ENCODE assay signal across 10 mouse cellular contexts in the genomic region with DNA sequence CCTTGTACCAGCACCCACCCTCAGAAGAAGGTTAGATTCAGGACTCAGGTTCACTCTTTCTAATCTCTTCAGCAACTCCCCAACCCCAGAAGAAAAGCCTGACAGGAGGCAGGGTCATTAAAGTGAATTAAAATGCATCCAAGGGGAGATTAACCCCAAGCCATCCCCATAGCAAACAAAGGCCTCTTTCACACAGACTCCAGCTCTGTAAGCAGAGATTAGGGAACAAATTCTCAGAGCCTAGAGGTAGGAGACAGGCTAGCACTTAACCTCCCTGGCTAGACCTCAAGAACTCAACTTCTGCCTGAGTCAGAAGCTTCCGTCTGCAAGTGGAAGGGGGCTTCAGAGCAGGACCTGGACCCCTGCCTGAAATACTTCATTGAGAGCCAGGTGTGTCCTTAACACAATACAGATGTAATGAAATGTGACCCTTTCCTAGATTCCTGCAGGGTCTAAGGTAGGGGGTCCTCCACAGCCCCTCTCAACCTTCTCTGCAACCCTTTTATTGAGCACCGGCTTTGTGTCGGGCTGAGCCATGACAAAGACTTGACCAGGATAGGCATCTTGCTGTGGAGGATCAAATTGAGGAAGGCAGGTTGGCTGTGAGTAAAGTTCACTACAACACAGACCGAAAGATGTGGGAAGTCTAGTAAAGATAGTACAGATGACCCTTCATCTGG.
DNase-seq lines count a peak whose midpoint lies in the region; ATAC-seq and TF ChIP-seq lines count a peak whose summit lies in the region.
"Had no signal": no experiment of that assay in that cellular context is flagged by ENCODE, and none has a peak within 500 bp of the region (broad histone marks: within the 10 kb centered on the region; RNA-seq: fewer than 3 reads in every experiment).

No protein-coding gene starts in this region.

- no peaks in the 10 kb centered on the region for H3K27me3 ChIP-seq in neural tube, embryonic 11.5 days (ENCODE audit: control insufficient read depth, insufficient read depth, low read length)
- H3K27me3 ChIP-seq in forebrain, postnatal 0 days (ENCODE audit: insufficient read depth, low read length), result no peaks in the 10 kb centered on the region
- no peaks in the 10 kb centered on the region for H3K27me3 ChIP-seq in stomach, postnatal 0 days (ENCODE audit: control insufficient read depth, insufficient read depth, low read length)

- no peak overlapping the region for H3K4me3 ChIP-seq in neural tube, embryonic 11.5 days (ENCODE audit: low read depth, low read length)
- H3K4me3 ChIP-seq in forebrain, postnatal 0 days (ENCODE audit: low read depth, low read length), result no peak overlapping the region
- H3K4me3 ChIP-seq in stomach, postnatal 0 days (ENCODE audit: low read depth, low read length), result no peak overlapping the region
- H3K4me3 ChIP-seq: myocyte had no signal

- TF ChIP-seq EP300 in stomach, postnatal 0 days (optimal IDR thresholded peaks at IDR 0.05), result no peak

- H3K27ac ChIP-seq in neural tube, embryonic 11.5 days (ENCODE audit: low read depth, low read length), result no peak overlapping the region
- H3K27ac ChIP-seq in forebrain, postnatal 0 days (ENCODE audit: low read depth, low read length), result 0 out of 2 replicates have a peak overlapping the region, but pooled peaks have one; percentile 4
- H3K27ac ChIP-seq in stomach, postnatal 0 days (replicated peaks), result peak overlapping the region; percentile 41; the same call in 1 of the 2 replicates
- H3K27ac ChIP-seq: liver, embryonic 14.5 days had no signal

- 0 out of 2 replicates have a peak, but pooled peaks have one; percentile 27 for ATAC-seq in neural tube, embryonic 11.5 days (ENCODE audit: insufficient read depth, low FRiP score, low TSS enrichment)
- 0 out of 2 replicates have a peak, but pooled peaks have one; percentile 16 for ATAC-seq in forebrain, postnatal 0 days
- no peak for ATAC-seq in stomach, postnatal 0 days (ENCODE audit: low FRiP score, low TSS enrichment)
- ATAC-seq in megakaryocyte, adult 5-6 weeks (ENCODE audit: poor library complexity, severe bottlenecking), result no peak

- no peaks in the 10 kb centered on the region for H3K9me3 ChIP-seq in neural tube, embryonic 11.5 days (ENCODE audit: control insufficient read depth, low read length)
- no peaks in the 10 kb centered on the region for H3K9me3 ChIP-seq in forebrain, postnatal 0 days (ENCODE audit: low read length)
- no peaks in the 10 kb centered on the region for H3K9me3 ChIP-seq in stomach, postnatal 0 days (ENCODE audit: control insufficient read depth, low read length)

- H3K9ac ChIP-seq in neural tube, embryonic 11.5 days (ENCODE audit: low read length), result no peak overlapping the region
- H3K9ac ChIP-seq in forebrain, postnatal 0 days, result no peak overlapping the region
- H3K9ac ChIP-seq in stomach, postnatal 0 days (ENCODE audit: low read length), result no peak overlapping the region
- H3K9ac ChIP-seq: liver, embryonic 14.5 days had no signal

- H3K36me3 ChIP-seq in neural tube, embryonic 11.5 days (ENCODE audit: control insufficient read depth, insufficient read depth, low read length), result no peaks in the 10 kb centered on the region
- H3K36me3 ChIP-seq in forebrain, postnatal 0 days (ENCODE audit: insufficient read depth), result no peaks in the 10 kb centered on the region
- H3K36me3 ChIP-seq in stomach, postnatal 0 days (ENCODE audit: control insufficient read depth, insufficient read depth, low read length), result no peaks in the 10 kb centered on the region

- no peak overlapping the region for H3K4me2 ChIP-seq in neural tube, embryonic 11.5 days (ENCODE audit: low read depth)
- no peak overlapping the region for H3K4me2 ChIP-seq in forebrain, postnatal 0 days (ENCODE audit: low read depth)
- no peak overlapping the region for H3K4me2 ChIP-seq in stomach, postnatal 0 days (replicated peaks; ENCODE audit: low read depth)

- TF ChIP-seq CTCF in forebrain, postnatal 0 days (IDR thresholded peaks at IDR 0.05; ENCODE audit: low read depth), result no peak
- TF ChIP-seq CTCF in stomach, postnatal 0 days (IDR thresholded peaks at IDR 0.05; ENCODE audit: low read depth), result no peak

- H3K4me1 ChIP-seq in neural tube, embryonic 11.5 days (ENCODE audit: control insufficient read depth, insufficient read depth, low read length), result peaks cover 10% of the 10 kb centered on the region; the same call in 1 of the 2 replicates
- 0 out of 2 replicates have a peak, but pooled peaks cover 5% of the 10 kb centered on the region for H3K4me1 ChIP-seq in forebrain, postnatal 0 days (ENCODE audit: insufficient read depth)
- no peaks in the 10 kb centered on the region for H3K4me1 ChIP-seq in stomach, postnatal 0 days (replicated peaks; ENCODE audit: control insufficient read depth, insufficient read depth)

- WGBS in neural tube, embryonic 11.5 days, result 59% methylated on average over 4 of the region's 4 CpGs
- 36% methylated on average over 4 of the region's 4 CpGs for WGBS in forebrain, postnatal 0 days
- 67% methylated on average over 4 of the region's 4 CpGs for WGBS in stomach, postnatal 0 days

- no peak for DNase-seq in neural tube, embryonic 11.5 days (ENCODE audit: low spot score)
- no peak for DNase-seq in neural tube, embryonic 10.5 days (ENCODE audit: extremely low spot score, low spot score)
- DNase-seq in forebrain, postnatal 0 days, result no peak
- DNase-seq in mesoderm, embryonic 11.5 days (ENCODE audit: low read depth, low spot score), result peak; percentile 41
- DNase-seq in stomach, postnatal 0 days (ENCODE audit: low spot score), result no peak
- DNase-seq in layer of hippocampus, adult 9-10 months (ENCODE audit: low spot score), result no peak
- no peak for DNase-seq in urinary bladder, postnatal 4 days (ENCODE audit: low spot score in 2 of 2)

Comparison
In these comparisons a context has a peak if more than half of its experiments do, and no peak if none do; other contexts are left out.
1. ATAC-seq: peak in neural tube, embryonic 11.5 days (single experiment) and forebrain, postnatal 0 days (single experiment); none in stomach, postnatal 0 days (single experiment) and megakaryocyte, adult 5-6 weeks (single experiment).